Mouse (Mus musculus): ENCODE results near the gene Tbpl1.

DNA sequence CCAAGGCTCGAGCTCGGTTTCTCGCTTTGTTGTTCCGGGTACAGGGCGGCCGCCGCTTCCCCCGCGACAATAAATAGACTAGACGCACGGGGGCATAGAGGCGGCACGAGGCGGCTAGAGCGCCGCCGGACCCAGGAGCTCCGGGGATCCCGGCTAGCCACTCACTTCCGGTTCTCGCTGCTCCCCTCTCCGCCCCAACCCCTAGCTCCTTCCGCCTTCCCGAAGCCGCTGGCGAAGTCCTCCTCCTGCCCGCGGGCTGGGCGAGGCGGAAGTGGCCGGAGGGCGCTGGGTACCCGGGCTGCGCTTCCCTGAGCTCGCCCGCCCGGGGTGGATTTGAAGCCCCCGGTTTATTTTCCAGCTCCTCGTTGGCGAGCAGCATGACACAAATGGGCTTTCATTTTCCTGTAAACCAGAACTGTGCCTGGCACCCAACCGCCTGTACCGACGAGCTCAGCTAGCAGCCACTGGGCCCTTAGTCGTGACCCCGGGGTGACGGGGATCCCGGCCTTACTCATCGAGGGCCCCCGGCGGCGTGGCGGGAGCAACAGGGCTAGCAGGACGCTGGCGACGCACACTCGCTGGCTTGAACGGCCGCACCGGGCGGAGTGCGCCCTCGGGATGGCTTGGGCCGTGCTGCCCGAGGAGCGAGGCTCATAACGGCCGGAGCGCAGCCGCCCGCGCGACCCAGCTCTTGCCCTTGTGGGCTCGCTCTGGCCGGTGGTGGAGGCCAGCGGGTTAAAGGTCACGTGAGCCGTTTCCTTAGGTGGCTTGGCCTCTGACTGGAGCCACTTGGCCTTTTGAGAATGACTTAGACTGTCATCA, at the start of gene Tbpl1:
- TF ChIP-seq POLR2A (IDR thresholded peaks at IDR 0.05; ENCODE audit: insufficient read length, low read depth) (peak; percentile 72), USF1 (IDR thresholded peaks at IDR 0.05; ENCODE audit: low read depth) (peak; percentile 75), CEBPB (IDR thresholded peaks at IDR 0.05; ENCODE audit: insufficient read depth, poor library complexity, severe bottlenecking) (no peak)

All from myocyte (in vitro differentiated cells).